Mouse (Mus musculus) ovary, postnatal 14 days (tissue): ENCODE results near the gene Hdac4.
A peak's percentile ranks its signal among the peaks of the same experiment; 100 is the strongest.

Experiments
- DNase-seq: peaks from one replicate; pipeline ENCODE4 v3.0.0; 2022; ENCODE audit warnings: low spot score

Hdac4 gene

DNA sequence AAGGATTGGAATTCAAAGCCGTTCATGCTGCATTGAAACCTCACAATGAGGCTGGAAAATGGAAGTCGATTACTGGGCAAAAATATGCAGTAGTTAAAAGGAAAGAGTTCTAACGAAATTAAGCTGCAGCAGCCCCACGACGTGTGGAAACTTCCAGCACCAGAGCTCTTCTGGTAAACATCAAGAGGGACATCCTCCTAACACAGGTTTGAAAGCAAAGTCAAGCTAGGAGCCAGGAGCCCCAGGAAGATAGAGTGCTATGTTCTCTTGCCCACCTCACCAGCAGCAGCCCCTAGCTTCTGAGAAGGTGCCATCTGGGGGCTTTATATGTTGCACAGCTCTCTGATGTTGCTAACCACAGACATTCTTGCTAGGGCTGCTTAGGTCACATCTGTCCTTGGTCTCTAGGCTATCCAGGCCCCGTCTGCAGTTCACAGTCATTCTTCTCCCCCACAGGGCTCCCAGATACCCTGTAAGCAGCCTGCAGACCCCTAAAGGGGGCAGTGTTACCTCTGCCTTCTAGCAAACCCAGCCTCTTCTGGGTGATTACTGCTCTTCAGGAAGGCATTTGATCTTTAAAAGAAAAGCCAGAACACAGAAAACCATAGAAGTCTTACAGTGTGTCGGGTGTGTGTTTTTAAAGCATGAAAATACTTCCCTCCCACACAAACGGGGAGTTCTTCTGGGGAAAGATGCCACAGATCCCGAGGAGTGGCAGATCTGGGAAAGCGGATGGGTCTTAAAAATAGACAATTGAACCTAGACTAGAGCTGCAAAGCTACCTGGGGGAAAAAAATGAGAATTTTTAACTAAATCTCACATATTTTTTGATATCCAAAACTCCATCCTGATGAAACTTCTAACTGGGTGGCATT lies 17.2 kb downstream of the Hdac4 start:
- DNase-seq = no peak

DNA sequence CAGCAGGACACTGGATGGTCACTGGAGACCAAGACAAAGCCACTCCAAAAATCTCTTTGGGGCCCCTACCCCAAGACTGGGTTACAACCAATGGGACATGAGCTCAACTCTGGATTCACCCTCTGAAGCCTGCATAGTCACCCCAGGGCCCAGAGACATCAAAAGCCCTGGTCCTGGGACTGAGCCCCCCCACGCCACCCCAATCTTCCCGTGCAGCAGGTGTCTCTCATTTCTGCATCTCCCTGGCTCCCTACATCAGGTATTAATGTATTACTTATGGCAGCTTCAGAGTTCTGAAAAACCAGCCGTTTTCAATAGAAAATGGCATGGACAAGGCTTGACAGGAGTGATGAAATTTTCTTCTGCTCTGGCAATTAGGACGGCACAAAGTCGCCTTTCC lies 17.9 kb downstream of the Hdac4 start:
- no peak for DNase-seq

DNA sequence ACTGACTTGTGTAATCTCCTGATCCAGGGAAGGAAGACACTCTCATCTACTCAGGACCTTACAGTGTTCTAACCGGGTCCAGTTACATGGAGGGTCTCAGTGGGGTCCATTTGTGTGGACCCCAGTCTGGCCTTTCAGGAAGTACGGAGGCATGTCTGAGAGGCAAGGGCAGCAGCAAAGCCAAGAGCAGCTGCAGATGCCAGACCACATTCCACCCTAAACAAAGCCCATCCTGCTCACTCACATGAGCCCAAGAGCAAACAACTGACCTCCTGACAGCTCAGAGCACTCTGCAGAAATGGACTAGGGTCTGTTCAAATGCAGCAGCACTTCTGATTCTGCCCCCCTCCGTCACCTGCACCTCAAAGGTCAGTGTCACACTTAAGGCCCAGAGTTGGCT lies 18.3 kb downstream of the Hdac4 start:
- no peak for DNase-seq

DNA sequence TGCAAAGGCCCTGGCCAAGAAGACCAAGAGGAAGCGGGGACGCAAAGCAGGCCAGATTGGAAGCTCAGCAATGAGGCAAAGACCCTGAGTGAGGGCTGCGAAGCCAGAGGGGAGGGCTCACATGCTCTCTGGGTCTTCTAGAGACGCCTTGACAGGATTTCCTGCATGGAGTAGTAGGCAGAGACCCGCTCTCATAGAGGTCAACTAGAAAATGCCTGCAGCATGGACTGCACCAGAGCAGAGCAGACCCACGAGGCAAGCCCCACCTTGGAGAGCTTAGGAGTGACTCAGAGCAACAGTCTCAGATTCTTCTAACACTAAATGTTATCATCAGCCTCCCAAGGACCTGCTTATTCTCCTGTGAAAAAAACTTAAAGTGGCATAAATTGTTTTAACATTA lies 20.2 kb downstream of the Hdac4 start:
- DNase-seq = no peak

DNA sequence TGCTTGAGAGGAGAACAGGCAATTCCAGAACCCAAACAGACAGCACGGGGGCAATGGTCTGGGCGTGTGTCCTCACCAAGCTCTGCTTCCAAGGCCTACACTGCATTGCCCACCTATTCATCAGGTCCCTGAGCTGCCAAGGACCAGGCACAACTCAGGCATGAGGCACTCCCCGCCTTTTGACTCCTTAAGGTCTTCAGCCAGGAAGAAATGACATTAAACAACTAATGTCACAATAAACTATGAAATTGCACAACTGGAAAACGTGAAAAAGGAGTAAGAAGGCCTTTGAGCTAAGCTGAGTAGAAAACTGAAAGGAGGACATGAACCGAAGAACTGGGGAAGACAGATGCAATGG lies 20.6 kb downstream of the Hdac4 start:
- no peak for DNase-seq

DNA sequence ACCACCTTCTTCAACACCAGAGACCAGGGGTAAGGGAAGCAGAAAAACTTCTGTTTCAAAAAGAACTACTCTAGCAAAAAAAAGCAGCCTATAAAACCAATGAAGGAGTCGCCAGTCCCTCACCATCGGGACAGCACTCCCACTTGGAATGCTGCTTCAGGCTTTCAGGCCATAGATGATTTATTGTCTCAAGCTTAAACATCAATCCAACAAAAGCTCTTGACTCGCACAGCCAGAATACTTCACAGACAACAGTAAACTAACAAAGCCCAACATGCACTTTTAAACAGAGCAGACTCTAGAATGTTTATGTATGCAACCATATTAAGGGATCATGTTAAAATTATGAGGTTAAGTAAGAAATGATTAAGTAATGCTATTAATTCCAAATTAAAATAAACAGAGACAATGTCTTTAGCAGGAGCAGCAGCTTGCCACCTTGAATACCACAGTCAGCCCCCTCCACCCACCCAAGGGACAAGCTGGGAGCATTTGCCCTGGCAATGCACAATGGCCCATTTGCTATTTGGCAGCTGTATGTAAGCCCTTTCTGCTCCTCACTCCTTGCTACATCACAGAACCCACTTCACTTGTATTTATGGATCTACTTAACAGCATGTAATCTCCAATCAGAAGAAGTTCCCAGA lies 21.1 kb downstream of the Hdac4 start:
- DNase-seq = no peak

DNA sequence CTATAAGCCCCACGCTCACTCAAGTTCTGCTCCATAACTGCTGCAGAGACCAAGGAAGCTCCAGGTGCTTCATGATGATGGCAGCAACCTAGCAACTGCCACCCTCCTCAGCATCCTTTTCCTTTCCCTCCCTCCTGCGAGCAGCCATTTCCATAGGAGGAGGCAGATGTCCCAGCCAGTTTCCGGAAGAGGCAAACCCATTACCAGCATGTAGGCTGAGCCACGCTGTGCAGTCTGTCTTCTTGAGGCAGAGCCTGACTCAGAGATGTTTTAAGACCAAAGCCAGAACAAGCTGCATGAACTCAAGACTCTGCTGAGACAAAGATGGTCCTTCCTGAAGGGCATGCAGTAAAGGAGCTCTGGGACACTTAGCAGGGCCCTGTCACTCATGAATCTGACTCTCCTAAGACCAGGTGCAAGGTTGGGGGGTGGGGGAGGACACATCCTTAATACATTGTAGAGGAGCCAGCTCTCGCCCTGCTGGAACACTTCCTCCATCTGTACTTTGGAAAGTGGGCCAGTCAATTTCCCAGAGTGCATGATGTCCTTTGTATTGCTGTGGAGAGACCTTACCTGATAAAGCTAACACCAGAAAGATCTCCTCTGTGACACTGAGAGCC lies 24.8 kb downstream of the Hdac4 start:
- no peak for DNase-seq

DNA sequence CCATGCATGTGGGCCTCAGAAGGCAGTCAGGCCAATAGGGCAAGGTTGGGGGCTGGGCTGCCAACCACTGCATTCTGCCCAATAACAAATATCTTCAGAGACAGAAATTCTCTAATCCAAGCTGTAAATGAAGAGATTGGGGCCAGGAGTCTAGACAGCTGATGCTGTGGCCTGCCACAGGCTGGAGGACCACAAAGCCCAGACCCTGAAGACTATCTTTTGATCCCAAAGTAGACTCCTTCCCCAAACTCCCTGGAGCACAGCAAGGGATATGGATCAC lies 25.8 kb downstream of the Hdac4 start:
- DNase-seq = no peak

DNA sequence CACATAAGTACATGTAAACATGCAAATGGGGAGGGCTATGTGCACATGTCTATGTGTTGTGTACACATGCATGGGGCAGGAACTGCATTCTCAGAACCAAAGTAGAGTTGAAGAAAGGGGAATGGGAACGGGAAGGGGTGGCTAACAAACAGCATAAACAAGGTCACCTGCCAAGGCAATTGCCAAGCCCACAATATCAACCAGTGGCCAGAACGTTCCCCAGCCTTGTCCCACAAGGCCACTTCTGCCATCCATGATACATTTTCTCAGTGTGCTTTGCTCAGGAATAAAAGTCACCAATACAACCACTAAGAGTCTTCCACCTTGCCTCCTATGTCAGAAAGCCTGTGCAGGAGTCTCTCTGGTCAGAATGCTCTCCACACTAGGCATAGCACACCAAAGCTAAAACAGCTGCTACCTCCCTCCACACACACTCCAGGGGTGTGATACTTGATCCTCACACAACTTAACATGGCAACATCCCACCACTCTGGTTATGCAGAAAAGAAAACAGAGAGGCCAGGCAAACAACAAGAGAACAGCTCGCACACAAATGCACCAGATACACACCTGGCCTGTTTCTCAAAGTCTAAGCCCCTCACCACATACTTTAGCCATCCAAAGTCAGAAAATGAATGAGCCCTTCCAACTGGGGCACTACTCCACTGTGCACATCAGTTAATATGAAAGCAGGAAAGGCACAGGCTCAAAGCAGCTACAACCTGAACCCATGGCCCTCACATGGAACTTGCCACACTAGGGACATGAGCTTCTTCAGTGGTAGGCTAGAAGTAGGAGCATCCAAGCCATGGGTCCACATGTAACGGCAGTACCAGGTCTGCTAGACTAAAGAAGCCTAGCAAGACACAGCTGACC lies 26.4 kb downstream of the Hdac4 start:
- no peak for DNase-seq

DNA sequence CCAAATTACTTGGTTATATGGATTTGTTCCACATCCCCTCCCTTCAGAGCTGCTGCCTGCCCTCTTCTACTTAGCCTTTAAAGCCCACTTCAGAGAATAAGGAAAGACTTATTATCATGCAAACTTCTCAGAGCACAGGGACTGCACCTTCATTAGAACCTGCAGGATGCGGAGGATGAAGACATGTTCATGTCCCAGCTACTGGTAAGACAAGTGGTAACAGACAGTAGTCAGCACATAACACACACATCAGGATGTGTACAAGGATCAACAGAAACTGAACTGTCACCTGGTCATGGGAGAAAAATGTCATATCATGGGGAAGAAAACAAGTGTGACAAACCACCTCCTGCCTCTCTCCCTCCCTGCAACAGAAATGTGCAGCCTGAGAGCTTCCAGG lies 31.6 kb downstream of the Hdac4 start:
- DNase-seq = no peak

DNA sequence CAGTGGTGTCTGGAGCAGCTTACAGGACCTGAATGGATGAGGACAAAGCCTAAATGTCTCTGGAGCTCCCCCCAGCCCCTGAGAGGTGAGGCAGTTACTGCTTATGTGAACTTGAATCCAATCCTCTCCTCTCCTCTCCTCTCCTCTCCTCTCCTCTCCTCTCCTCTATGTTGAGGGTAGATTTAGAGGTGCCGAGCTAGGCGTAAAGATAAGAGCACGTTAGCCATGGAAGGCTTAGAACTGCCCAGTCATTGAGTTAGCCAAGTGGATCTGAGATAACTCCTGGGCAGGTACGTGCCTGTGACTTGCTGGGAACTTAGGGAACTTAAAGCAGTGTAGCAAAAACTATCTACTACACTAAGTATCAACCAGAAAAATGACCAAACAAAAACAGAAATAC lies 35.7 kb downstream of the Hdac4 start:
- DNase-seq = no peak

DNA sequence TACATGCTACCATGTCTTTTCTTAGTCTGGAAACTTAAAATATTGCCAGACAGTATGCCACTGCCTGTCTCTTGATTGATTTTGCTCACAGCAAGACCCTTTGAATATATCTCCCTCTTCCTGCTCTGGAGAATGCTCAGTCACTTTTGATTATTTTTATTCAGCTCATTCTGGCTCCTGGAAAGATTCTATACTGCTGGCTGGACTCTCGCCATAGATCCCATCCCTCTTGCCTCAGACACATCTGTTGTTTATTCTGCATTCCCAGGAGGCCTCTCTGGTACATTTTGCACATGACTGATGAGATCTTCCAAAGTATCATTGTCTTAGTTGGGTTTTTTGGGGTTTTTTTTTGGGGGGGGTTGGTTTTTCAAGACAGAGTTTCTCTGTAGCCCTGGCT lies 45.3 kb downstream of the Hdac4 start:
- no peak for DNase-seq

DNA sequence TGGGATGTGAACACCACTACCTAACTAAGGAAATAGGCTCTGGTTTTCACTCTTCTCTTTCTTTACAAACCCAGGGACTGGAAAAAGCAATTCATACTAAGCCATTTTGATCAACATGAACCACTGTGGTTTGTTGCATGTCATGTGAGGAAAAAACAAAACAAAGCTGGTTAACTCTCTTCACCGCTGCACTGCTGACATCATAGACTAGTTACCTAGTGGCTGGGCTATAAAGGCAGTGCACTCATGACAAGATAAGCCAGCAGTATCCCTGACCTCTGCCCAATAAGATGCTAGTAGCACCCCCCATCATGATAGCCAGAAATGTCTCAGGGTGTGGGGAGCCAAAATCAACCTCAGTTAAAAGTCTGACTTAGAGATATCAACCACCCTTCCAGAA lies 47.0 kb downstream of the Hdac4 start:
- no peak for DNase-seq

DNA sequence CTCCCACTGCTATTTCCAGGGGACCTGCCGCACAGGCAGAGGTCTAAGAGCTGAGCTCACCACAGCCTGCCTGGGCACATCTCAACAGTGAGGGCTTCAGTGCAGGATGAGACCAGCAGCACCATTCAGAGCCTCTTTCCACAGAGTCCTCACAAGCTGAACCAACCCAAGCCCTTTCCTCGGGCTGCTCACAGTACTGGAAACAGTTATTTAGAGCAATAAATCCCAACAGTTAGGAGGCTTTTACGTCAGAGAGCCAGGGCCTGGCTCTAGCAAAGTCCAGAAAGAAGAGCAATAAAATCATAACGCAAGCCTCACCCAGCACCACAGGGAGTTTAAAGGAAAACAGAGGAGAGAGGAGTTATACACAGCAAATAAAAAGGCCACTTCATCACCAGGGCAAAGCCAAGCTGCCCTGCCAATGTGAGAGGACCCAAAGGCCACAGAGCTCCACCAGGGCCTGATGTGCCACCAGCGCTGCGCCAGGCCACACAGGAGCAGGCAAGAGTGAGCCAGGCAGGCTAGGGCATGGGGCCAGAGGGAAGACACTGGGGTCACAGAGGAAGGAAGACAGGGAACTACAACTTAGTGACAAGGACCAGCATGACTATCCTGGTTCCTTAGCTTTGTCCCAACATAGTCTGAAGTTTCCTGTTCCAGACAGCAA lies 50.5 kb downstream of the Hdac4 start:
- no peak for DNase-seq

DNA sequence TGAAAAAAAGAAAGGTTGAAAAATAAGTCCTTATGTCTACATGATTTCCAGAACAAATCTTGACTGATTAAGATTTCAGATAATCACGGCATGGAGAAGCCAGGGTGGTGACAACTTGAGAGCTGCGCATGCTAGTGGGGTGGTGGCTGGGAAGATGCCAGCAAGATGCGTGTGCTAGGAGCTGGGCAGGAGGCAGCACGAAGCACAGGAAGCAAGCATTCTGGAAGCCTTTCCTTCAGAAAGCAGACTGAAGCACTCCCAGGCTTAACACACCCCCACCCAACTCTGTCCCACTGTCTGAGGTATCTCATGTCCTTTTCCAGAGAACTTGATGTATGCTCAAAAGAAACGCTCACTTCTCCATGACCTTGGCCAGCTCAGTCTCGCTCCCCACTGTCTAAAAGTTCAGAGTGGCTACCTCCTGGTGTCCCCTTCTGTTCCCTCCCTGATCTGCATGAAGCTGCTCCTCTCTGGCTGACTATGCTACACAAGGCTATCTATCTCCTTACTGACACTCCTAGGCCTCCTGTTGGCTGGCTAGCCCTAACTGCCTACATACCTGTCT lies 52.1 kb downstream of the Hdac4 start:
- DNase-seq = no peak

DNA sequence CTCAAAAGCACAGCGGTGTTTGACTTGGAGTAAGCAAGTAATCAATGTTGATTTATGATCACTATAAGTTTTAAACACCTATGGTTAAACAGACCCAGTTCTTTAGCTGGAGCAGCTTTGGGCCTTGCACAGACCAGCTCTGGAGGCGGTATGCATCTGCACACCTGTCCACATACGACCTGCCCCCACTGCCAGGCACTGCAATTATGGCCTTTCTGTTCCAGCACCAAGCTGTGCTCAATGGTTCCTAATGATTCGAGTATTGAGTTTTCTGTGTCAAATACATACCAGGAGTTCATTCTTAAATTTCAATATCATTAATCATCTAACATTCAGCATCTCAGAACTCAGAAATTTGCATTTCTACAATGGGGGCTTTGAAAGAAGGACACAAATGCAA lies 52.7 kb downstream of the Hdac4 start:
- no peak for DNase-seq

DNA sequence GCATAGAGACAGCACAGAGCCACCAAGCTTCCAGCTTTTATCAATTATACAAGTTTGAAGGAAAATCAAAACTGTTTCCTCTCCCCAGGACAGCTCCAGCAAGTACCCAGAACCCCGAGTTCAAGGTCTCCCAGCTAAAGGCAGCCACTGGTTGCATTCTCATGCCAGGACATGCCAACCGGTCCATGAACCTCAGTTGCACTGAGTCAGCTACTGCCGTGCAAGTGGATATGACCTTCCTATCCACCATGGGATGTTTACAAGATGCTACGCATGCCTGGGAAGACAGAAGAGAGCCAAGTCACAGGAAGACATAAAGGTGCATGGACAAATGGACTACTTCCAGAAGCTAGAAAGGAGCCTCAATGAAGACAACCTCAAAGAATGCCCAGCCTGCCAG lies 56.5 kb downstream of the Hdac4 start:
- DNase-seq = no peak

DNA sequence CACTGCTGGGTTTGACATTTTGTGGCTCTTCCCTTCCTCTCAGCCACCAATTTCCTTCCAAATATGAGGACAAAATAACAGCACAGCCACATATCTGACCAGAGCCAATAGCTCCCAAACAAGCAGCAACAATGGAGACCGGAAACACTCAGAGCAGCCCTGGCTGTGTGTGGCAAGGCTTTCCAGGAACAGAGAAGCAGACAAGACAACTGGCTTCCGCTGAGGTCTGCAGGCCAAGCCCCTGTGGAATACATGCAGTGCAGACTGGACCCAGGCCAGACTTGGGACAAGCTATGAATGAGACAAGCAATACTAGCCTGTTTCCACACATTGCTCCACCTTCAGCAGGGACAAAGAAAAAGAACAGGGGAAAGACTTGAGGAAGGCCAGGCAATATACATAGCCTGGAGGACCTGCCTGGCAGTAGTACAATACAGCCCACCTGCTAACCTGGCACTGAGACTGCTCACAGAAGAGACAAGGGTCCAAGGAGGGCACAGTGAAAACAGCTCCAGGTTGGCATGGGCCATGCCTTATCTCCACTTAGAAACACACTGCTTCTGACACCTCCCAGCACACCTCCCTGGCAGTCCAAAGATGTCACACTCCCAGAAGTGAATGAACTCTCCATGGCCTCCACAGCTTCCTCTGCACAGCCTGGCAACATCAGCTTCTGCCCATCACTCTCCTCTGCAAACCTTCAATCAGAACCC lies 58.2 kb downstream of the Hdac4 start:
- peak; percentile 33 for DNase-seq

DNA sequence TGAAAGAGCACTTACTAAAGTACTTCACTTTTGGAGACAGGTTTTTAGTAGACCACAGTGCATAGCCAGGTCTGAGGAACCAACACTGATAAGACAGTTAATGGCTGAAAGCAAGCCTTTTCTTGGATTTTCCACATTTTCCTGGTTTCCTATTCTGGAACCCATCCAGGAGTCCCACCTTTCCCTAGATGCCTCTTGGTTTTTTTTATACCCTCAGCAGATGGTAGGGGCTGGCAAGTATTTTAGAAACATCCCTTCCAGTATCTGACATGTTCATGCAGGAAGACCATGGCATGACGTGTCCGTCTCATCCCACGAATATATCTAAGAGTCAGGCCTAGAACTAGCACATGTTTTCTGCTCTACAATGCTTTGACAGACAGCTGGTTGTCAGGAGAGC lies 59.1 kb downstream of the Hdac4 start:
- no peak for DNase-seq

DNA sequence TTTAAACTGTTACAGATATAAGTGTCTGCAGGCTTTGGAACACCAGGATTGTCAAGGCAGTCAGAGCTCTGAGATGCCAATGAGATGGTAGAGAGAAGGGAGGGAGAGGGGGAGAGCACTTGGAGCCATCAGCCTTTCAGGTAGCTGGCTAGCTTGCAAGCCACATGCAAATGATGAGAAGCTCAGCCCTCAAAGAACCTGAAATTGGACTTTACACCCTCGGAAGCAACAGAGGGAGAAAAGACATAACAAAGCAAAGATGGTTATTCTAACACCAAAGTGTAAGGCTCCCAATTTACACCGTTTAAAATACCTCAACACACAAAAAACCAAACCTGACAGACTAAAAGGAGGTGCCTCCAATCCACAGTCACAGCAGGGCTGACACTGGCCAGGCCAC lies 63.3 kb downstream of the Hdac4 start:
- no peak for DNase-seq

DNA sequence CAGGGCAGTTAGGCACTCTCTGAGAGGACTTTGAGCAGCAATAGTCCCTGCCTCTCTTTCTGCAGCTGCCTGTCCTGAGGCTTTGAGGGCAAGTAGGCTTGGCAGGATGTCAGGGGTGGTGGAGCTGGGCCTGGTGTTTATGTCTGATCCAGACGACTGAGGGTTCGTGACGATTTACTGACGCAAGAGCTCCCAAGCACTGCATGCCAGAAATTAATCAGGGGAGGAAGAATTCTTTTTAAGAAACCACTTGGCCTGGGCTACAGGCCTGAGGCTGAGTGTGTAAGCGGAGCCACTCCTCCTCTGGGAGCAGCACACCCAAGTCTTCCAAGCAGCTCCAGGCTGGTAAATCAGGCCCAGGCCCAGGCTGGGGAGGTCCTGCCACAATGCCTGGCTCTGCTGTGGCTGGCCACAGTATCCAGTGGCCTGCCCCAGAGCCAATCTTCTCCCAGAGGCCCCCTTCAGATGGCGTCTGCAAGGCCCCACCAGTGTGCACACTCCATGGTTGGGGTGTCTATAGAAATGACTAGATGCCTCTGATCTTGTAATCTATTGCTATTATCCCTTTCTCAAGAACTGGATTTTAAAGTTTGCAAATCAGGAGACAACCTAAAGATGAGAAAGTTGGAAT lies 64.9 kb downstream of the Hdac4 start:
- peak; percentile 25 for DNase-seq
